Comparison of ENCODE assay signal across 8 mouse cellular contexts in genomic region chr8:125066913-125067595, GRCm38 (mm10). TPM values are rescaled to one million over a fixed set of nuclear protein-coding genes. Genes with fewer than 3 reads are reported as not detected.
A peak's percentile ranks its signal among the peaks of the same experiment; 100 is the strongest.
DNase-seq lines count a peak whose midpoint lies in the region; ATAC-seq and TF ChIP-seq lines count a peak whose summit lies in the region.

No protein-coding gene starts in this region.

- no peaks in the 10 kb centered on the region for H3K9me3 ChIP-seq in E14TG2a.4 (ENCODE audit: low read length)
- H3K9me3 ChIP-seq in forebrain, embryonic 14.5 days (replicated peaks; ENCODE audit: control insufficient read depth, low read length): no peaks in the 10 kb centered on the region
- H3K9me3 ChIP-seq in liver, embryonic 14.5 days (ENCODE audit: control insufficient read depth, low read length): no peaks in the 10 kb centered on the region

- no peak overlapping the region for H3K4me3 ChIP-seq in E14TG2a.4 (replicated peaks; ENCODE audit: low read length)
- peak overlapping the region; percentile 33 for H3K4me3 ChIP-seq in brown adipose tissue, adult 24 weeks (ENCODE audit: insufficient read depth, low read depth, low read length)
- no peak overlapping the region for H3K4me3 ChIP-seq in forebrain, embryonic 14.5 days (ENCODE audit: low read depth, low read length)
- no peak overlapping the region for H3K4me3 ChIP-seq in liver, embryonic 14.5 days (ENCODE audit: insufficient read depth in 1 of 2, low read depth in 2 of 2, low read length in 2 of 2)

- H3K27me3 ChIP-seq in E14TG2a.4 (ENCODE audit: insufficient read depth, low read length): peaks cover 4% of the 10 kb centered on the region; the same call in 1 of the 2 replicates
- H3K27me3 ChIP-seq in forebrain, embryonic 14.5 days (replicated peaks; ENCODE audit: control insufficient read depth, insufficient read depth, low read length): no peaks in the 10 kb centered on the region
- H3K27me3 ChIP-seq in liver, embryonic 14.5 days (ENCODE audit: control insufficient read depth, insufficient read depth, low read length): no peaks in the 10 kb centered on the region

- no peaks in the 10 kb centered on the region for H3K36me3 ChIP-seq in E14TG2a.4 (ENCODE audit: insufficient read depth, low read length)
- H3K36me3 ChIP-seq in forebrain, embryonic 14.5 days (ENCODE audit: control insufficient read depth, insufficient read depth, low read length): no peaks in the 10 kb centered on the region
- H3K36me3 ChIP-seq in liver, embryonic 14.5 days (replicated peaks; ENCODE audit: control insufficient read depth, insufficient read depth, low read depth): no peaks in the 10 kb centered on the region

- intact Hi-C loops in heart, postnatal 10 days (cut with DNase I): loop anchor here (5.0 to 10.0 kb wide), 3 partner anchors 100 to 805 kb away; partner anchors contain the start of gene Sipa1l2

- 39% methylated on average over 12 of the region's 12 CpGs for WGBS in forebrain, embryonic 14.5 days
- 9% methylated on average over 12 of the region's 12 CpGs for WGBS in liver, embryonic 14.5 days (ENCODE audit: insufficient replicate concordance)

- no peaks in the 10 kb centered on the region; the same call in 1 of the 2 replicates for H3K4me1 ChIP-seq in E14TG2a.4 (replicated peaks; ENCODE audit: low read depth, low read length)
- H3K4me1 ChIP-seq in brown adipose tissue, adult 24 weeks (ENCODE audit: control insufficient read depth, insufficient read depth, insufficient read length, low read length): 0 out of 2 replicates have a peak, but pooled peaks cover 3% of the 10 kb centered on the region
- H3K4me1 ChIP-seq in forebrain, embryonic 14.5 days (ENCODE audit: control insufficient read depth, insufficient read depth, low read length): no peaks in the 10 kb centered on the region
- peaks cover 0 to 2% of the 10 kb centered on the region in 2 experiments; a peak in 1 of 4 replicates for H3K4me1 ChIP-seq in liver, embryonic 14.5 days (replicated peaks; ENCODE audit: control insufficient read depth in 2 of 2, insufficient read depth in 2 of 2, low read length in 1 of 2)

- no peak for TF ChIP-seq EP300 in liver, embryonic 14.5 days (IDR thresholded peaks at IDR 0.05; ENCODE audit: low read depth)

- peak; percentile 86 for DNase-seq in forebrain, embryonic 14.5 days (ENCODE audit: low spot score)
- peak; percentile 88 to 89 for DNase-seq in heart, postnatal 10 days
- DNase-seq in kidney, postnatal 36 days: peak; percentile 74 to 85
- DNase-seq in liver, embryonic 14.5 days (ENCODE audit: low read depth in 3 of 3, low spot score in 3 of 3): peak; percentile 12 to 39 (median 15)
- peak; percentile 54 for DNase-seq in neural tube, embryonic 10.5 days (ENCODE audit: extremely low spot score, low spot score)
- DNase-seq in telencephalon, adult 2 months (ENCODE audit: low read depth, low spot score): peak; percentile 60

- peak; percentile 59 for TF ChIP-seq CTCF in E14TG2a.4 (conservative IDR thresholded peaks at IDR 0.05; ENCODE audit: low read length)
- TF ChIP-seq CTCF in liver, embryonic 14.5 days (IDR thresholded peaks at IDR 0.05; ENCODE audit: low read depth): peak; percentile 65

- H3K27ac ChIP-seq in brown adipose tissue, adult 24 weeks (replicated peaks; ENCODE audit: low read depth, low read length): peak overlapping the region; percentile 97
- peak overlapping the region; percentile 56; the same call in 1 of the 2 replicates for H3K27ac ChIP-seq in forebrain, embryonic 14.5 days (ENCODE audit: low read depth, low read length)
- no peak overlapping the region for H3K27ac ChIP-seq in liver, embryonic 14.5 days

- peak; percentile 42 for ATAC-seq in forebrain, embryonic 14.5 days
- peak; percentile 50; the same call in 1 of the 2 replicates for ATAC-seq in liver, embryonic 14.5 days (ENCODE audit: insufficient read depth)

- 0 out of 2 replicates have a peak overlapping the region, but pooled peaks have one; percentile 16 for H3K4me2 ChIP-seq in forebrain, embryonic 14.5 days (ENCODE audit: low read length)
- peak overlapping the region; percentile 13; the same call in 1 of the 2 replicates for H3K4me2 ChIP-seq in liver, embryonic 14.5 days (ENCODE audit: low read depth)

- no peak overlapping the region for H3K9ac ChIP-seq in forebrain, embryonic 14.5 days (ENCODE audit: low read length)
- H3K9ac ChIP-seq in liver, embryonic 14.5 days (replicated peaks): no peak overlapping the region

RNA-seq across cellular contexts. Expression of gene Disc1, which starts 13.1 kb away (rescaled TPM):
- 0.40 TPM in 1 of 2 replicates, not detected in the other for polyA plus RNA-seq in brown adipose tissue, adult 24 weeks (2012; ENCODE audit: insufficient read depth, insufficient read length, missing spikeins)
- 0.30 and 0.62 TPM in 2 replicates for polyA plus RNA-seq in forebrain, embryonic 14.5 days (2014; fragmentation: Nextera tagmentation; extraction: Ambion mirVana)
- total RNA-seq in heart, postnatal 10 days (2021): 1 to 10 TPM; 4.1 to 4.3 TPM
- polyA plus RNA-seq in liver, embryonic 14.5 days (2012; rRNA removed): 0.16 and 0.17 TPM in 2 replicates
- polyA plus RNA-seq in liver, embryonic 14.5 days (2014; fragmentation: Nextera tagmentation; extraction: Ambion mirVana): 0.11 and 0.28 TPM in 2 replicates

RNA-seq across cellular contexts. Expression of gene Tsnax, which starts 54.3 kb away (rescaled TPM):
- 34.8 and 41.0 TPM in 2 replicates for polyA plus RNA-seq in brown adipose tissue, adult 24 weeks (2012; ENCODE audit: insufficient read depth, insufficient read length, missing spikeins)
- polyA plus RNA-seq in forebrain, embryonic 14.5 days (2014; fragmentation: Nextera tagmentation; extraction: Ambion mirVana): 171 and 186 TPM in 2 replicates
- 10 to 100 TPM; 82.3 to 85.1 TPM for total RNA-seq in heart, postnatal 10 days (2021)
- polyA plus RNA-seq in liver, embryonic 14.5 days (2012; rRNA removed): 21.5 and 31.3 TPM in 2 replicates
- polyA plus RNA-seq in liver, embryonic 14.5 days (2014; fragmentation: Nextera tagmentation; extraction: Ambion mirVana): 41.1 and 43.3 TPM in 2 replicates

Comparison
In these comparisons a context has a peak if more than half of its experiments do, and no peak if none do; other contexts are left out.
1. DNase-seq: peak in every context shown above with its lines; median percentile 88 in heart, postnatal 10 days; 86 in forebrain, embryonic 14.5 days; 80 in kidney, postnatal 36 days; 60 in telencephalon, adult 2 months; 54 in neural tube, embryonic 10.5 days; 15 in liver, embryonic 14.5 days.